Mouse (Mus musculus) forebrain, embryonic 15.5 days (tissue): ENCODE data around the gene Aip. TPM values are rescaled to one million over a fixed set of nuclear protein-coding genes. Genes with fewer than 3 reads are reported as not detected.
"Not testable (repeated sequence)": the region's sequence is repeated elsewhere in the genome, so short reads cannot be mapped to it uniquely, and the experiment has no call there.

Source experiments
- ATAC-seq: fragments of 200-750 bp; cut with Nextera tagmentation; replicated peaks from 2 replicates; pipeline ENCODE4 v1.8.0; 2017; ENCODE audit warnings: mild to moderate bottlenecking, moderate TSS enrichment, moderate library complexity
- H3K27ac ChIP-seq: fragments of 300-500 bp; sonication (generic); replicated peaks from 2 replicates; pipeline ENCODE4 v1.5.1; 2015; ENCODE audit warnings: mild to moderate bottlenecking, inconsistent platforms
- H3K27me3 ChIP-seq: fragments of 300-500 bp; sonication (generic); 2 replicates; pipeline ENCODE4 v1.6.1; 2015; ENCODE audit warnings: inconsistent platforms
- H3K36me3 ChIP-seq: fragments of 300-500 bp; sonication (generic); 2 replicates; pipeline ENCODE4 v1.6.1; 2015; ENCODE audit warnings: mild to moderate bottlenecking, inconsistent platforms
- H3K4me1 ChIP-seq: fragments of 300-500 bp; sonication (generic); 2 replicates; pipeline ENCODE4 v1.6.1; 2015; ENCODE audit warnings: inconsistent platforms
- H3K4me2 ChIP-seq: fragments of 300-500 bp; sonication (generic); replicated peaks from 2 replicates; pipeline ENCODE4 v1.6.1; 2015; ENCODE audit warnings: mild to moderate bottlenecking, inconsistent platforms
- H3K4me3 ChIP-seq: fragments of 300-500 bp; sonication (generic); 2 replicates; pipeline ENCODE4 v1.5.1; 2015; ENCODE audit warnings: mild to moderate bottlenecking, inconsistent platforms
- H3K9ac ChIP-seq: fragments of 300-500 bp; sonication (generic); replicated peaks from 2 replicates; pipeline ENCODE4 v1.6.1; 2015; ENCODE audit warnings: mild to moderate bottlenecking, inconsistent platforms
- H3K9me3 ChIP-seq: fragments of 300-500 bp; sonication (generic); 2 replicates; pipeline ENCODE4 v1.6.1; 2016; ENCODE audit warnings: inconsistent platforms
- whole genome bisulfite sequencing: fragments of 180-500 bp; shearing (Covaris S2); methylation state at CpG from one replicate; pipeline ENCODE4 v1.1.7; 2015; ENCODE audit warnings: mixed read lengths; 5-methylcytosine and 5-hydroxymethylcytosine counted together
- polyA plus RNA-seq: library from polyadenylated mRNA; unstranded; fragments of >200 nt; fragmentation: Nextera tagmentation; extraction: Ambion mirVana; gene quantifications from 2 replicates; pipeline ENCODE4 v1.2.1, GENCODE M21; 2015

Gene Aip
- polyA plus RNA-seq, 1 experiment from 2014 or later: 90.1 TPM

- no peaks in the 10 kb centered on the region for H3K36me3 ChIP-seq
- WGBS: 65% methylated on average over 8 of the region's 8 CpGs
- ATAC-seq: no peak
Measured at GRCm38 (mm10) chr19:4080511-4081009, 45.1 kb downstream of the Aip start.

GRCm38 (mm10) chr19:4079594-4079993 is 46.1 kb downstream of the Aip start:
- no peak for ATAC-seq
- H3K4me3 ChIP-seq: no peak overlapping the region
- no peaks in the 10 kb centered on the region for H3K4me1 ChIP-seq
- no peaks in the 10 kb centered on the region for H3K27me3 ChIP-seq
- H3K9me3 ChIP-seq: no peaks in the 10 kb centered on the region
- no peaks in the 10 kb centered on the region for H3K36me3 ChIP-seq
- WGBS: 80% methylated on average over 1 of the region's 1 CpGs
- no peak overlapping the region for H3K9ac ChIP-seq
- H3K27ac ChIP-seq: no peak overlapping the region
- no peak overlapping the region for H3K4me2 ChIP-seq

More at GRCm38 (mm10) chr19:4080511-4081009, 45.1 kb downstream of the Aip start:
- Histone ChIP-seq H3K27ac (no peak overlapping the region), H3K9me3 (no peaks in the 10 kb centered on the region), H3K27me3 (no peaks in the 10 kb centered on the region), H3K4me1 (no peaks in the 10 kb centered on the region), H3K9ac (no peak overlapping the region), H3K4me2 (no peak overlapping the region), H3K4me3 (no peak overlapping the region)

- Histone ChIP-seq H3K4me3 (no peak overlapping the region), H3K4me1 (no peaks in the 10 kb centered on the region), H3K27ac (no peak overlapping the region), H3K36me3 (no peaks in the 10 kb centered on the region), H3K9me3 (no peaks in the 10 kb centered on the region), H3K9ac (no peak overlapping the region), H3K4me2 (no peak overlapping the region), H3K27me3 (no peaks in the 10 kb centered on the region)
- no peak for ATAC-seq
- 82% methylated on average over 1 of the region's 1 CpGs for WGBS
Measured at GRCm38 (mm10) chr19:4075531-4075930, 50.1 kb downstream of the Aip start.

GRCm38 (mm10) chr19:4072706-4073424 is 52.8 kb downstream of the Aip start:
- Histone ChIP-seq H3K36me3 (no peaks in the 10 kb centered on the region), H3K4me3 (no peak overlapping the region), H3K4me1 (no peaks in the 10 kb centered on the region), H3K27me3 (no peaks in the 10 kb centered on the region), H3K9ac (no peak overlapping the region), H3K27ac (no peak overlapping the region), H3K9me3 (no peaks in the 10 kb centered on the region), H3K4me2 (no peak overlapping the region)
- ATAC-seq: no peak
- whole genome bisulfite sequencing: 77% methylated on average over 6 of the region's 6 CpGs

- Histone ChIP-seq H3K27me3 (no peaks in the 10 kb centered on the region), H3K36me3 (no peaks in the 10 kb centered on the region), H3K9ac (no peak overlapping the region), H3K4me1 (no peaks in the 10 kb centered on the region), H3K9me3 (no peaks in the 10 kb centered on the region), H3K4me3 (no peak overlapping the region), H3K4me2 (no peak overlapping the region), H3K27ac (no peak overlapping the region)
- ATAC-seq: no peak
- WGBS: 89% methylated on average over 6 of the region's 6 CpGs
Measured at GRCm38 (mm10) chr19:4071406-4071805, 54.3 kb downstream of the Aip start.

- H3K9me3 ChIP-seq: no peaks in the 10 kb centered on the region
- no peak for ATAC-seq
Measured at GRCm38 (mm10) chr19:4070756-4071155, 54.9 kb downstream of the Aip start.

GRCm38 (mm10) chr19:4070311-4070710 is 55.3 kb downstream of the Aip start:
- H3K27me3 ChIP-seq: no peaks in the 10 kb centered on the region
- no peak overlapping the region for H3K4me3 ChIP-seq
- H3K4me2 ChIP-seq: no peak overlapping the region
- no peak overlapping the region for H3K9ac ChIP-seq
- H3K36me3 ChIP-seq: no peaks in the 10 kb centered on the region
- WGBS: 79% methylated on average over 15 of the region's 15 CpGs
- ATAC-seq: no peak
- H3K9me3 ChIP-seq: no peaks in the 10 kb centered on the region
- H3K4me1 ChIP-seq: no peaks in the 10 kb centered on the region
- H3K27ac ChIP-seq: no peak overlapping the region

More at GRCm38 (mm10) chr19:4070756-4071155, 54.9 kb downstream of the Aip start:
- Histone ChIP-seq H3K27me3 (no peaks in the 10 kb centered on the region), H3K27ac (no peak overlapping the region), H3K36me3 (no peaks in the 10 kb centered on the region), H3K4me3 (no peak overlapping the region), H3K9ac (no peak overlapping the region), H3K4me1 (no peaks in the 10 kb centered on the region), H3K4me2 (no peak overlapping the region)
- WGBS: 82% methylated on average over 8 of the region's 8 CpGs

GRCm38 (mm10) chr19:4068717-4069410 is 56.8 kb downstream of the Aip start:
- ATAC-seq: no peak
- 60% methylated on average over 15 of the region's 15 CpGs for WGBS
- Histone ChIP-seq H3K36me3 (no peaks in the 10 kb centered on the region), H3K9ac (no peak overlapping the region), H3K27me3 (no peaks in the 10 kb centered on the region), H3K27ac (no peak overlapping the region), H3K4me2 (no peak overlapping the region), H3K4me3 (no peak overlapping the region), H3K4me1 (no peaks in the 10 kb centered on the region), H3K9me3 (no peaks in the 10 kb centered on the region)

- H3K4me1 ChIP-seq, H3K36me3 ChIP-seq, ATAC-seq, H3K4me3 ChIP-seq, H3K4me2 ChIP-seq, H3K9me3 ChIP-seq, H3K9ac ChIP-seq, H3K27me3 ChIP-seq, H3K27ac ChIP-seq: not testable (repeated sequence)
- 96% methylated on average over 2 of the region's 2 CpGs for WGBS
Measured at GRCm38 (mm10) chr19:4068242-4068641, 57.4 kb downstream of the Aip start.

GRCm38 (mm10) chr19:4066877-4067276 is 58.8 kb downstream of the Aip start:
- Histone ChIP-seq H3K27me3 (no peaks in the 10 kb centered on the region), H3K9ac (no peak overlapping the region), H3K9me3 (no peaks in the 10 kb centered on the region), H3K27ac (no peak overlapping the region), H3K4me1 (no peaks in the 10 kb centered on the region), H3K4me3 (no peak overlapping the region), H3K36me3 (no peaks in the 10 kb centered on the region), H3K4me2 (no peak overlapping the region)
- no peak for ATAC-seq

GRCm38 (mm10) chr19:4066280-4066679 is 59.4 kb downstream of the Aip start:
- H3K27me3 ChIP-seq: no peaks in the 10 kb centered on the region

GRCm38 (mm10) chr19:4064501-4064900 is 61.2 kb downstream of the Aip start:
- H3K9me3 ChIP-seq, H3K27me3 ChIP-seq, H3K4me2 ChIP-seq, ATAC-seq, H3K27ac ChIP-seq, H3K9ac ChIP-seq, H3K36me3 ChIP-seq, H3K4me1 ChIP-seq, H3K4me3 ChIP-seq: not testable (repeated sequence)
- 27% methylated on average over 2 of the region's 11 CpGs for WGBS

More at GRCm38 (mm10) chr19:4066280-4066679, 59.4 kb downstream of the Aip start:
- Histone ChIP-seq H3K36me3 (no peaks in the 10 kb centered on the region), H3K9ac (no peak overlapping the region), H3K4me2 (no peak overlapping the region), H3K4me1 (no peaks in the 10 kb centered on the region), H3K27ac (no peak overlapping the region), H3K4me3 (no peak overlapping the region), H3K9me3 (no peaks in the 10 kb centered on the region)
- WGBS: 88% methylated on average over 6 of the region's 6 CpGs
- no peak for ATAC-seq
